Mouse (Mus musculus): ENCODE data around the gene Tmeff2. TPM values are rescaled to one million over a fixed set of nuclear protein-coding genes. Genes with fewer than 3 reads are reported as not detected.

The Tmeff2 gene
- total RNA-seq, 2 experiments from 2014 or later: 0.39 to 0.69 TPM

GRCm38 (mm10) chr1:50979358-50980081 lies 79.1 kb downstream of the Tmeff2 start:
- DNase-seq: no peak
- intact Hi-C loops (cut with DNase I): no loop called here

- intact Hi-C loops (cut with DNase I): no loop called here
- DNase-seq: no peak
Observed at GRCm38 (mm10) chr1:50980591-50980990, 80.1 kb downstream of the Tmeff2 start.

- DNase-seq: no peak
- intact Hi-C loops (cut with DNase I): no loop called here
Observed at GRCm38 (mm10) chr1:50981151-50981828, 80.8 kb downstream of the Tmeff2 start.

GRCm38 (mm10) chr1:50990661-50991060 lies 90.2 kb downstream of the Tmeff2 start:
- intact Hi-C loops (cut with DNase I): no loop called here
- DNase-seq: no peak

- intact Hi-C loops (cut with DNase I): no loop called here
- DNase-seq: no peak
Observed at GRCm38 (mm10) chr1:50994505-50994904, 94.1 kb downstream of the Tmeff2 start.

- intact Hi-C loops (cut with DNase I): no loop called here
- no peak for DNase-seq
Observed at GRCm38 (mm10) chr1:50999793-51000192, 99.3 kb downstream of the Tmeff2 start.

- no peak for DNase-seq
- intact Hi-C loops (cut with DNase I): no loop called here
Observed at GRCm38 (mm10) chr1:51008344-51008743, 107.9 kb downstream of the Tmeff2 start.

- intact Hi-C loops (cut with DNase I): no loop called here
- DNase-seq: no peak
Observed at GRCm38 (mm10) chr1:51040249-51040648, 139.8 kb downstream of the Tmeff2 start.

- DNase-seq: no peak
- intact Hi-C loops (cut with DNase I): no loop called here
Observed at GRCm38 (mm10) chr1:51044810-51045209, 144.4 kb downstream of the Tmeff2 start.

GRCm38 (mm10) chr1:51064549-51064948 lies 164.1 kb downstream of the Tmeff2 start:
- DNase-seq: no peak
- intact Hi-C loops (cut with DNase I): no loop called here

GRCm38 (mm10) chr1:51065652-51066051 lies 165.2 kb downstream of the Tmeff2 start:
- intact Hi-C loops (cut with DNase I): no loop called here
- DNase-seq: no peak

GRCm38 (mm10) chr1:51068814-51069213 lies 168.4 kb downstream of the Tmeff2 start:
- intact Hi-C loops (cut with DNase I): no loop called here

GRCm38 (mm10) chr1:51069288-51069687 lies 168.8 kb downstream of the Tmeff2 start:
- no peak for DNase-seq
- intact Hi-C loops (cut with DNase I): no loop called here

More at GRCm38 (mm10) chr1:51068814-51069213, 168.4 kb downstream of the Tmeff2 start:
- DNase-seq: no peak

- intact Hi-C loops (cut with DNase I): no loop called here
- no peak for DNase-seq
Observed at GRCm38 (mm10) chr1:51074076-51074475, 173.6 kb downstream of the Tmeff2 start.

GRCm38 (mm10) chr1:51075785-51076771 lies 175.6 kb downstream of the Tmeff2 start:
- intact Hi-C loops (cut with DNase I): no loop called here
- no peak for DNase-seq

- intact Hi-C loops (cut with DNase I): no loop called here
Observed at GRCm38 (mm10) chr1:51088921-51089320, 188.5 kb downstream of the Tmeff2 start.

GRCm38 (mm10) chr1:51089803-51090202 lies 189.4 kb downstream of the Tmeff2 start:
- intact Hi-C loops (cut with DNase I): no loop called here
- no peak for DNase-seq

More at GRCm38 (mm10) chr1:51088921-51089320, 188.5 kb downstream of the Tmeff2 start:
- DNase-seq: no peak

GRCm38 (mm10) chr1:51090212-51090761 lies 189.8 kb downstream of the Tmeff2 start:
- intact Hi-C loops (cut with DNase I): no loop called here
- DNase-seq: no peak

GRCm38 (mm10) chr1:51094713-51095112 lies 194.3 kb downstream of the Tmeff2 start:
- DNase-seq: no peak
- intact Hi-C loops (cut with DNase I): loop anchor here (5.0 kb wide), 1 partner anchor 238 kb away; no protein-coding TSS in a partner anchor

GRCm38 (mm10) chr1:51096848-51097598 lies 196.6 kb downstream of the Tmeff2 start:
- intact Hi-C loops (cut with DNase I): loop anchor here (5.0 kb wide), 1 partner anchor 235 kb away; no protein-coding TSS in a partner anchor
- DNase-seq: no peak
